Mouse (Mus musculus): ENCODE results near the gene Sh3yl1. TPM values are rescaled to one million over a fixed set of nuclear protein-coding genes. Genes with fewer than 3 reads are reported as not detected.
A peak's percentile ranks its signal among the peaks of the same experiment; 100 is the strongest.

Sh3yl1 gene
- total RNA-seq, 2 experiments from 2014 or later, result 21.5 to 22.2 TPM

- no peak for DNase-seq (ENCODE audit: low spot score in 2 of 2)
Observed at GRCm38 (mm10) chr12:30943057-30943986, 31.9 kb downstream of the Sh3yl1 start.

GRCm38 (mm10) chr12:30944197-30944596, 32.7 kb downstream of the Sh3yl1 start:
- no peak for DNase-seq (ENCODE audit: low spot score in 2 of 2)

GRCm38 (mm10) chr12:30970700-30971099, 59.2 kb downstream of the Sh3yl1 start:
- no peak for DNase-seq (ENCODE audit: low spot score in 2 of 2)

- DNase-seq (ENCODE audit: low spot score in 2 of 2), result no peak
Observed at GRCm38 (mm10) chr12:31003795-31004194, 92.3 kb downstream of the Sh3yl1 start.

- DNase-seq (ENCODE audit: low spot score in 2 of 2), result peak; percentile 85 to 87
Observed at GRCm38 (mm10) chr12:31005010-31005409, 93.5 kb downstream of the Sh3yl1 start.

- peak; percentile 41 to 47 for DNase-seq (ENCODE audit: low spot score in 2 of 2)
Observed at GRCm38 (mm10) chr12:31008171-31008570, 96.7 kb downstream of the Sh3yl1 start.

Other genes with a start within 250 kb of the Sh3yl1 start
- 1 to 10 TPM; 3.5 to 5.2 TPM for gene Alkal2, start 27.3 kb upstream of the Sh3yl1 start, total RNA-seq (2021)
- 10 to 100 TPM; 52.2 to 58.4 TPM for gene Acp1, start 79 bp upstream of the Sh3yl1 start, total RNA-seq (2021)
- gene Fam110c, start 162.2 kb downstream of the Sh3yl1 start, total RNA-seq (2021), result not detected